Mouse (Mus musculus): ENCODE results near the gene Aph1b.

Gene Aph1b

GRCm38 (mm10) chr9:66730556-66730955 lies 64.7 kb downstream of the Aph1b start:
- Histone ChIP-seq H3K36me3 (ENCODE audit: control insufficient read depth, insufficient read depth, low read length, poor library complexity, severe bottlenecking) (no peaks in the 10 kb centered on the region), H3K27me3 (ENCODE audit: control insufficient read depth, insufficient read depth, low read length, poor library complexity, severe bottlenecking) (no peaks in the 10 kb centered on the region)
- no peak for DNase-seq (ENCODE audit: low read depth, low spot score)

- Histone ChIP-seq H3K27me3 (ENCODE audit: control insufficient read depth, insufficient read depth, low read length, poor library complexity, severe bottlenecking) (no peaks in the 10 kb centered on the region), H3K36me3 (ENCODE audit: control insufficient read depth, insufficient read depth, low read length, poor library complexity, severe bottlenecking) (no peaks in the 10 kb centered on the region)
- DNase-seq (ENCODE audit: low read depth, low spot score): no peak
Measured at GRCm38 (mm10) chr9:66727333-66727732, 68.0 kb downstream of the Aph1b start.

- no peaks in the 10 kb centered on the region for H3K27me3 ChIP-seq (ENCODE audit: control insufficient read depth, insufficient read depth, low read length, poor library complexity, severe bottlenecking)
- no peak for DNase-seq (ENCODE audit: low read depth, low spot score)
- no peaks in the 10 kb centered on the region for H3K36me3 ChIP-seq (ENCODE audit: control insufficient read depth, insufficient read depth, low read length, poor library complexity, severe bottlenecking)
Measured at GRCm38 (mm10) chr9:66725591-66725990, 69.7 kb downstream of the Aph1b start.

Measured in splenic B cell, adult 2 months (primary cell).